Mouse (Mus musculus) heart, postnatal 4 days (tissue): ENCODE results near the gene Olfr829. TPM values are rescaled to one million over a fixed set of nuclear protein-coding genes. Genes with fewer than 3 reads are reported as not detected.
"Not testable (repeated sequence)": the region's sequence is repeated elsewhere in the genome, so short reads cannot be mapped to it uniquely, and the experiment has no call there.

Source experiments
- DNase-seq: peaks from one replicate; pipeline ENCODE4 v3.0.0; 2021
- total RNA-seq, 2 experiments: library from RNA; stranded (reverse); gene quantifications; 2 replicates each; pipeline ENCODE4 v1.2.3; 2021

Olfr829 gene
- total RNA-seq, result not detected

DNA sequence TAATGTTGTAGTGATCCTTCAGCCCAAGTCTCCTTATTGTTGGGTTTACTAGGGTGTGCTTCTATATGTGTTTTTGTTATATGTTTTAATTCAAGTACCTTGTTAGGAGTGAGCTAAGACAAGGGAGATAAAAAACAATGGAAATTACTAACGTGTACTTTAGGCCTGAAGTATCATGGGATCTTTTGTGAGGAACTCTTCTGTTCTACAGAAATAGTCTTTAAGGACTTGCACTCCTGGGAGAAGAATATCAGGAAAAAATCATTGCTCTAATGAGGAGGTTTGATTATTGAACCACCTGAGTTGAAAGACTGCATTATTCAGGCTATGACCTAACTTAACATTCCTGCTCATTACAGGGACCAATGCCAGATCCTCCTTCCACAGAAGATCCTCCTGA, at the start of gene Olfr829:
TSS of gene Olfr829 (plus strand) at position 301 of the 400 bp plus-strand sequence.
- no peak for DNase-seq

DNA sequence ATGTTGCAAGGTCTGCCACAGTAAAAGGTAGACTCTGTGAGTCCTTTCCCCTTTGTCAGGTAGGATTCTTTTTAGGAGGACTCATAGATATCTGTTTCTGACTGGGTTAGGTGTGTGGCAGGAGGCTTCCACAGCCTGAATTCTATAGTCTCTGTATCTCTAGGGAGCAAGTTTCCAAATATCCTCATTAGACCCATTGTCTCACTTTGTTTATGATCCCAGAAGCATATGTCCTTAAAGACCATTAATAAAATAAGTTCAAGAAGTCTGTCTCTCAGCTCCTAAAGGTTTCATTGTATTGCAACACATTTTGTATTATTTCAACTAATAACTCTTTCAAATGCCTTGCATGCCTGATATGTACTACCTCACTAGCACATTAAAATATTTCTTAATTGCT, 35.3 kb upstream of the Olfr829 start, which contains the start of gene Olfr828:
TSS of gene Olfr828 (minus strand) at position 101 of the 400 bp plus-strand sequence.
- DNase-seq, result no peak

DNA sequence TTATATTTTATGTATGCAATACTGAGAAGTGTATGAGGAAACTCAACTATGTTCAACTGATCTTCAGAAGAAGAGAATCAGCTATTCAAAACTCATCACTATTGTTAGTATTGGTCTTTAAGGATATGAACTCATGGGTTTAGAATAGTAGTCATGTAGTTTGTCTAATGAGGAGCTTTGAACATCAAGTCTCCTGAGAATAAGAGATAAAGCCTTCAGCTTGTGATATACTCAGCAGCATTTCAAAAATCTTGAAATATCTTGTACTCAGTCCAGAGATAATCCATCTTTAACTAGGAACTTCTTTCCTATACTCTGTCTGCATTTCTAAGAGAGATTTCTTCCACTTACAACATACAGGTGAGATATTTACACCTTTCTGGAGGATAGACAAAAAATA, 19.7 kb downstream of the Olfr829 start, which contains the start of gene Olfr830:
TSS of gene Olfr830 (plus strand) at position 301 of the 400 bp plus-strand sequence.
- no peak for DNase-seq

DNA sequence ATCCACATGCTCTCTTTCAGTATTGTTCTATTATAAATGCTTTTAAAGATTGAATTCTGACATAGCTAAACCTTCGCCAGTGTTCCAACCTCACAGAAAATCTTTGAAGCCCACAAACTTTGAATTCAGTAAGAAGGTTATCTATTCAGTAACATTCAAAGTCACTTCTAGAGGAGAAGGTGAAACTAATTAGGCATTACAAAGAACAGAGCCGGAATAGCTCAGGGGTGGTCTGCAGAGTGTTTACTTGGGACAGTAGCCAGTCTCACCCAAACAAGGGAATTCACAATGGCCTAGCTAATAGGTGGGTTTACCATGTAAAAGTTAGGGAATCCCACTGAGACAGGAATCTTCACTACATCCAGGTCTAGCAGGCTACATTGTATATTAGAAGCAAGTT, 53.0 kb downstream of the Olfr829 start:
- not testable (repeated sequence) for DNase-seq

Other genes with a start within 250 kb of the Olfr829 start
- 1 to 10 TPM; 8.8 to 8.9 TPM for gene Muc16, start 180.4 kb upstream of the Olfr829 start, total RNA-seq
- gene Olfr24, start 90.9 kb upstream of the Olfr829 start, total RNA-seq, result not detected
- not detected for gene Olfr828, start 35.4 kb upstream of the Olfr829 start, total RNA-seq
- gene Olfr830, start 19.8 kb downstream of the Olfr829 start, total RNA-seq, result not detected
- gene Olfr832, start 82.2 kb downstream of the Olfr829 start, total RNA-seq, result not detected
- gene Olfr834, start 133.1 kb downstream of the Olfr829 start, total RNA-seq, result not detected
- not detected for gene Olfr835, start 177.8 kb downstream of the Olfr829 start, total RNA-seq